Mouse (Mus musculus): Measurements from ENCODE around the gene Prr15.

DNA sequence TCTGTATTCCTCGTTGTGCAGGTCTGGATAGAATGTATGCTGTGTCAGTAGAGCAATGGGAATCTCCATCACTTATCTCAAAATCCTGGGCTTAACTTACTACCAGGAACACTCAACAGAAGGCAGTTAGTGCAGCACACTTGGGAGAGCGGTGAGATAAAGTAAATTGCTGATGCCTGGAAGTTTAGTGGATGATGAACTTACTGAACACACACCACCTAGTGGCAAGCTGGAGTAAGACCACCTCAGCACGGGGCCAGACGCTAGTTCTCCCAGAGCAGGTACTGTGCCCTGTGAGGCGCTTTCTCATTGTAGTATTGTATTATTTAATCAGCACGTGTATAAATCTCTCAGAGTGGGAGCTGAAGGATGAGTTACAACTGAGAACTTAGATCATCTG, 42.4 kb downstream of the Prr15 start:
- TF ChIP-seq POLR2A (IDR thresholded peaks at IDR 0.05; ENCODE audit: low read depth, low read length) (no peak), CTCF (IDR thresholded peaks at IDR 0.05; ENCODE audit: extremely low read depth, insufficient read length, insufficient replicate concordance, low read depth, low read length) (peak; percentile 81; the same call in 1 of the 2 replicates)
